Mouse (Mus musculus) left cerebral cortex, postnatal 25 days (tissue): ENCODE measurements at regions not wholly inside any gene's neighbourhood (a gene's known extent, or its start where the extent isn't known, plus 50 kb on each side); places are given as distances from the start of the nearest gene placed in this dataset.
"Not testable (repeated sequence)": the region's sequence is repeated elsewhere in the genome, so short reads cannot be mapped to it uniquely, and the experiment has no call there.

Experiments
- DNase-seq, 2 experiments: peaks; one replicate each; pipeline ENCODE4 v3.0.0; 2022; ENCODE audit warnings: low spot score in 2 of 2, mixed read lengths in 1 of 2
- intact Hi-C: fragments of 180-260 bp; cut with DNase I; formaldehyde crosslinking; loops from one replicate; pipeline ENCODE4 v1.15.1; 2025

DNA sequence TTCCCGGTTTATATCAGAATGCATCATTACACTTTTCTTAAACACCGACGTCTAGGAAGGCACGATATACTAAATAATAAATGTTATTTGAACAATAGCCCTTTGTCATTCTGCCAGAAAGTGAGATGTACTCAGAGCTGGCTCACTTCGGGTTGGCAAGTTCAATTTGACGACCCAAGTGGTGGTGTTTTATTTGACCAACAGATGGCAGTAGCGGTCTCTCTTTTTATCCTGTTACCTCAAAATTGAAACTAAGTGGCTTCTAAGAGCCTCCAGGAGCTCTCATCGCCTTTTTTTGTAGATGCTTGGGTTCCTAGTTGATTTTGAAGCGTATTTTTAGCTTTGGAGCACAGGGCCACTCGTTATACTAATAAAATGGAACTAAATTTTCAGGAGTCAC is 66.7 kb upstream of the Chmp2b start:
- DNase-seq, result peak; percentile 62 to 82
- intact Hi-C loops, result loop anchor here (2.0 kb wide), 2 partner anchors 378 to 386 kb away; no protein-coding TSS in a partner anchor

DNA sequence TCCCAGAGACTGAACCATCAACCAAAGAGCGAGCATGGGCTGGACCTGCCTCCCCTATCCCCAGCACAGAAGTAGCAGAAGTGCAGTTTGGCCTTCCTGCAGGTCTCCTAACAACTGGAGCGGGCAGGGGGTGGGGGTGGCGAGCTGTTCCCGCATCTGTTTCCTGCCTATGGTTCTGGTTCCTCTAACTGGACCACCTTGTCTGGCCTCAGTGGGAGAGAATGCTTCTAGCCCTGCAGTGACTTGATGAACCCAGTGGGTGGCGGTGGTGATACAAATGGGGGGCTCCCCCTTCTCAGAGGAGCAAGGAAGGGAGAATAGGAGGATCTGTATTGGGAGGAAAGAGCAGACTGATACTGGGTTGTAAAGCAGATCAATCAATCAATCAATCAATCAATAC is 69.2 kb upstream of the Chmp2b start:
- DNase-seq, result no peak
- intact Hi-C loops, result no loop called here

DNA sequence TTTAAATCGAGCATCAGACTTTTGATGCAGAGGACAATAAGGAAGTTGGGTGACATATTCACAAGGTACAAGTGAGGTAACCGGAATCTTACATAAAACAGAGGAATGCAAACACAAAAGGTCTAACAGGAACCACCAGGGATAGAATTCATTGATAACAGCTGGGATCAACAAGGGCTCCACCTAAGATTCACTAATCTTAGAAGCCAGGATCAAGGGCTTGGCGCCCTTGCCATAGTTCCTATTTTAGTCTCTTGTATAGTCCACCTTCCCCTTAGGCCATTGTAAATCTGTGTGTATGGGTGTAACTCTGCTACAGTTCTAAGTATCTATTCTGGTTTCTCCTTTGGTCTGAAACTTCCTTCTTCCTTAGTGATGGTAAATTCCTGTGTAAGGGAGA is 84.2 kb upstream of the Chmp2b start:
- DNase-seq, intact Hi-C loops: not testable (repeated sequence)

DNA sequence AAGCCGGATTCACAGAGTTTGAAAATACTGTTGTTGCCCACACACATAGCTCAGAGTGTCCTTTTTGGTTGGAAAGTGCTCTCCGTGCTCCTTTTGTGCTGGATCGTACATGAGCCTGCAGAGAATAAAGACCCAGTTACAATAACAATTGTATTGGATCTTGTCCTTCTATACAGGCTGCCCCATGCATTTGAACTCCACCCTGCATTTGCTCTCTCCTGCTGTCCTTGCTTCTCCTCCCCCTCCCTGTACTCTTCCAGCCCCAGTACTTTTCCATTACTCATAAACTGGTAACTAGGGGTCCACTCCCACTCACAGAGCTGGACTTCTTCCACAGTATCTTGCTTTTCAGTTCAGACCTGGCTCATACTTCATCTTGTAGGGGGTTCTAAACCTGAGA is 86.5 kb upstream of the Chmp2b start:
- intact Hi-C loops, result no loop called here
- no peak for DNase-seq

DNA sequence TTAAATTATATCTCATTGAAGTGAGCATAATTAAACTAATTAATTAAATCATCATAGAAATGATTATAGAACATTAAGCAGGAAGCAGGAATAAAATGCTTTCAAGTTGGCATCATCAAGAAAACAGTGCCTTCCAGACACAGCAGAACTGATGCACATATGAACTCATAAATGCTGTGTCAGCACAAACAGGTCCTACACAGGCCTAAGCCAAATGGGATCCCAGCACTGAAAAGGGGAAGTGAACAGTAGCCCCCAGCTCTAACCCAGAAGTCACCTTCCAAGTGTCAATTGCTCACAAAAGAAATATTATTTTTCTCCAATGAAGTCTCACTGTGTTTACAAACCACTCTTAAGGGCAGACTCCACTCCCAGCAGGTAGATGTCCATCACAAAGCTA is 93.0 kb upstream of the Chmp2b start:
- intact Hi-C loops, result no loop called here
- DNase-seq, result no peak

DNA sequence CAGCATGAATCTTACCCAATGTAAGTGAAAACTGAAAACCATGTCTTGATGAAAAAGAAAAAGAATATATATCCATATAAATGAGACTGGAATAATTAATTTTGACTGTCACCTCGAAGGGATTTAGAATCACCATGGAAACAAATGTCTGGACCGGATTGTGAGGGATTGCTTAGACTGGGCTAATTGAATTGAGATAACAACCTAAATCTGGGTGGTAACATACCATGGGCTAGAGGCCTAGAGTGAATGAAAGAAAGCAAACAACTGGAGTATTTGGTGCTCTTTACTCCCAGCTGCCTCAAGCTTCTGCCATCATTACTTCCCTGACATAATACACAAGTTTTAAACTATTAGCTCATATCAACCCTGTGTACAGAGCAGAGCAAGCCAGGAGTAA is 95.3 kb upstream of the Chmp2b start:
- DNase-seq, result no peak
- intact Hi-C loops, result no loop called here

DNA sequence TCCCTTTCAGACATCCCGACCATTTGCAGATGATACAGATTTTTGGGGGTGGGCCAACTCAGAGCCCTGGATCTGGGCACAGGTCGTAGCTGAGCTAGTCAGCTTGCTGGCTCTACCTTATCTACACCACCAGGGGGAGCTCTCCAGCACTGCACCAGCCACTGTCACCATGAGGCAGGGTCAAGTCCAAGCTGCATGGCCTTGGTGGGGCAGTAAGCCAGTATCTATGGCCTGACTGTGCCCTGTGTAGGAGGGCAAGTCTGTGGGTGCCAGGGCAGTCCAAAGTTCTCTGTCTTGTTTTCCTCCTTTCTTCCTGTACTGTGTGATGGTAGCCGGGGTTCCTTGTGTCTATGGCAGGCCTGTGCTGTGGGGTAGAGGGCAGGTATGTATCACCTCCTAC is 102.3 kb upstream of the Chmp2b start:
- intact Hi-C loops, result no loop called here
- no peak for DNase-seq

DNA sequence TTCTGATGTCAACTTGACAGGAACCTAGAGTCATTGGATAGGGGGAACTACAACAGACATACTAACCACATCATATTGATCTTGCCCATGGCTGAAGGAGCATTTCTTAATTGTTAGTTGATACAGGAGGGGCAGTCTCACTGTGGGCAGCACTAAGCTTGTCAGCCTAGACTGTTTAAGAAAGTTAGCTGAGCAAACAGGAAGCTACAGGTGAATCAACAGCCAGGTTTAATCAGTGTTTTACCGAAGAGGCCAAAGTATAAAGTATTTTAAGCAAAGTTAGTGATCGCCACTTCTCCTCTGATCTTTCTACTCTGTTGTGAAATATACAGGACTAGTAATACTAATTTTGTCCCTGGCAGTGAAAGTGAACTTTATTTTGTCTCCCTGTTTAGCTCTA is 109.6 kb upstream of the Chmp2b start:
- DNase-seq, result no peak
- intact Hi-C loops, result no loop called here

DNA sequence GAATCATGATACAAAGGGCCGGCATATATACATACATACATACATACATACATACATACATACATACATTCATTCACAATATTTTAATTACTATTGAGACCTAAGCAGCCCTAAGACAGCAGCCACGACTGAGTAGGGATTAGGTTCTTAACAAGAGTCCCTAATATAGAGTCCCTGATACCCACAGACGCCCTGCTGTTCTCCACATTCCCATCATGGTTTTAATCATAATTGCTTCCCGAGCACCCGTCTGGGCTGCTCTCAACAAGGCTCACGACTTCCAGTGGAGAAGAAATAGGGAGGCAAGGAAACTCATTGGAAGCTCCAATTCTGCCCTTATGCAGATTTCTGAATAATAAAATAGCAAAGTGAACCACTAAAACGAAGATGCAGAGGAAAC is 120.6 kb upstream of the Chmp2b start:
- DNase-seq, result no peak
- intact Hi-C loops, result no loop called here

DNA sequence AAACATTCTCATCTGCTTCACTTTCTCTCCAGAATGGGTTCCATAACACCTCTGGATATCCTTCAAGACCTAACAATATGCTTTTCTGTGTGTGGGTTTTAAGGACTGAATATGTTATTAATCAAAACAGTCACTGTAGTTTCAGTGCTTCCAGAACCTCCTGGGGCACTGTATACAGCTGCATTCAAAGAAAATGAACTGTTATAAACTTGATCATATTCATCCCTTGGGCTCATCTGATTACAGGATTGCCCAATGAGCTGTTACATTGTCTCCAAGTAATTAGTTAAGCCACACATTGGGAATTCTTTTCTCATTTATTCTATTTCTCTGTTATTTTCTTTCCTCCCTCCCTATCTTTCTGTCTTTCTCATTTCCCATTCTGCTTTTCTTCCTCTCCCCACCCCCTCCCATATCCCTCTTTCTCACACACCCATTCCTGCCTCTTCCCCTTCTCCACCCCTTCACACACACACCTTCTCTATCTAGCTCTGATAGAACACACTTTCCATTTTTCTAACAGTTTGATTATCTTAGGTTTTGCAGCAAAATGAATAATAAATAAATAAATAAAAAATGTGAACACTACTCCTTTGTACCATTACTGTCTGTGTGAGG is 121.3 kb upstream of the Chmp2b start:
- DNase-seq, result no peak

DNA sequence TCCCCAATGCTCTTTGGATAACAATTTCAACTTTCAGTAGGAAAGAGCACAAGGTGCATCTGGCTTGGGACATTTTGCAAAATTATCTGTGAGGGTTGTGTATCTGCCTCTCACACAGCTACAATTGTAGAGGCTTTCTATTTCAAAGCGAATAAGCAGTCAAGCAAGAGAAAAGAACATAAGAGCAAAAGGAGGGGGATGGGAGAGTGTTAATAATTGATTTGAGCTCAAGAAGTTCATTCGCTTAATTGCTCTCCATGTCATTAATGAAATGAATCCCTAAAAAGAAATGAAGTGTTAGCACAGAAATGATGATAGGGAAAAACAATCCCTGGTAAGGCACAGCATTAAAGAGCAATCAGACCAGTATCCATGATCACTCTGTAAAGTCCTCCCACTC is 121.4 kb upstream of the Vgll3 start:
- intact Hi-C loops, result no loop called here
- DNase-seq, result no peak

More for the DNA sequence above, 121.3 kb upstream of the Chmp2b start:
- intact Hi-C loops, result no loop called here

DNA sequence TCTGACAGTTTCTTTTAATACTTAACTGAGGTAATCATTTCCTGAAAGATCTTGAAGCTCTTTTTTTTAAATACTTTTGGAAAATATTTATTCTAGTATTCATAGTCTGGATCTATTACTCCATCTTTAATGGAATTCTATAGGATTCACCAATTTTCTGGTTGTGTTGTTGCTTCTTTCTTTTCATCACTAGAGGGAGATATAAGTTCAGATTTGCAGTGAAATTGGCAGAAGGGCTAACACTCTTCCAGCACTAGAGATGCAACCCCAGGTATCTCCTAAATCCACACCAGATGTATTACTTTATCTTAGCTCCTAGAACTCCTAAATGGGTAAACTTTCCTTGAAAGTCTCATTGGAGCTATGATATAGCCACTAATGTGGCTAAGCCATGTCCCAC is 99.4 kb upstream of the Vgll3 start:
- intact Hi-C loops, result loop anchor here (2.0 kb wide), 1 partner anchor 299 kb away; no protein-coding TSS in a partner anchor

DNA sequence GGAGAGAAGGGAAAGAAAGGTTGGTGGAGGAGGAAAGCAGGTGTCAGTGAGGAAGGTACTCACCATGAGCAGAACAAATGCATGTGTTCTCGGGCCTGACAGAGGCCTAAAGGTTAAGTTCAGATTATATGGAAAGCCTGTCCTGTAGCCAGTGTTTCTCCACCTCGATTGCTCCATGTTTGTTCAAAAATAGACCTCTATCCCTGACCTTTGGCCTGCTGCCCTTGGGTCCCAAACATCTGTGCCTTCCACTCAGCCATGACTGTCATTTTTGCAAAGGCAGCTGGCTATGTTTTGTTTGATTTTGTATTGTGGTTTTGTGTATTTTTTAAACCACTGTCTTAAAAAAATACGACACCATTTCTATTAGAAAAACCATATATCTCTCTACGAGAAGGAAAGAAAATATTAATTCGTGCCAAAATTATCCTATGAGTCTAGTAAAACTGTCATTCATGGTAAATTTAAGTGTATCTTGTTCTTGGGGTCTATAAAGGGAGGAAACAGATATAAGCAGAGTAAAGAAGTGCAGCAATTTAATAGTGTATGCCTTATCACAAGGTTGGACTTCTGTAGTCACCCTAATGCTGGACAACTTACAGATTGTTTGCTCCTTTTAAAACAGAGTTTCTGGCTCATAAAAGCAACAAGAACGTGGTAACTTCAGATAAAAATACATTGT is 96.1 kb upstream of the Vgll3 start:
- intact Hi-C loops, result no loop called here

More for the DNA sequence above, 99.4 kb upstream of the Vgll3 start:
- DNase-seq, result no peak

DNA sequence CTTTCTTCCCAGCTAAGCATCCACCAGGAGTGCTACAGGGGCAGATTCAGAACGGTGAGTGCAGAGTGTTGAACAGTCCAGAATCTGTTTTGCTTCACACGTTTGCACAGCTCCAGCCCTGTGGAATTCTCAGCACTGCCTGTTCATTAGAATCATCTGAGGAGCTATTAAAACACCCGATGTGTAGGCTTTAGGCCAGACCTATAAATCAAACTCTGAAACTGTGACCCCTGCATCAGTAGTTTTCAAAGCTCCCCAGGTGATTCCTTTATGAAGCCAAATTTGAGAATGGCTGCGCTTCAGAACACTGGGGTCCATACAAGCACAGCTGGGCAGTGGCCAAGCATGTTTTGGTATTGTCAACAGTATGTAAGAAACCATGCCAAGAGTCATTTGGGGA is 94.1 kb upstream of the Vgll3 start:
- DNase-seq, result no peak
- intact Hi-C loops, result no loop called here

More for the DNA sequence above, 96.1 kb upstream of the Vgll3 start:
- DNase-seq, result no peak

DNA sequence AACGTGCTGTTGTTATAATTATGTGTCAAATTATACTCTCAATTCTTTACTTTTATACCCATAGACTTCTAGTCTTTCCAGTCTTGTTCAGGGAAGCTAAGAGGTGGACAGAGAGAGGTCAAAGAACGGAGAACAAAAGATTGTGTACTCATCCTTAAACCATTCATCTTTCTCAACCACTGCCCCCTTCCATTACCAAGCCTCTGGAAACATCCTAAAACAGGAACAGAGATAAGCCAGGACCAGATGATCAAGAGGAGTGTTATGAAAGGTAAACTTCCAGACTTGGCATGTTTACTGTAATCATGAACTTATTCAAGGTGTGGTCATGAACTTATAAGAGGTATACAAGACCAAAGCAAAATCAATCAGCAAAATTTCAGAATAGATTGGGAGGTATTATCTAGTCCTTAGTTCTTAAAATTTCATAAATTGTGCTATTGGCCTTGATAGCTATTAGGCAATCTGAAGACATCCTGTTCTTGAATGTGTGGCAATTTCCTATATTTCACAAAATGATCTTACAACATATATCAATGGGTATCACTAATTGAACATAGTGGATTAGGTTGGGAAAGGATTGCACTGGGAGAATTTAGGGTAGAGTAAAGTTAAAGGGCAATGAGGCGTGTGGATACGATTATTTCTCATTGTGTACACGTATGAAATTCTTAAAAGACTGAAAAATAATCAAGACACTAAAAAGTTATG is 89.3 kb upstream of the Vgll3 start:
- intact Hi-C loops, result no loop called here
- no peak for DNase-seq

DNA sequence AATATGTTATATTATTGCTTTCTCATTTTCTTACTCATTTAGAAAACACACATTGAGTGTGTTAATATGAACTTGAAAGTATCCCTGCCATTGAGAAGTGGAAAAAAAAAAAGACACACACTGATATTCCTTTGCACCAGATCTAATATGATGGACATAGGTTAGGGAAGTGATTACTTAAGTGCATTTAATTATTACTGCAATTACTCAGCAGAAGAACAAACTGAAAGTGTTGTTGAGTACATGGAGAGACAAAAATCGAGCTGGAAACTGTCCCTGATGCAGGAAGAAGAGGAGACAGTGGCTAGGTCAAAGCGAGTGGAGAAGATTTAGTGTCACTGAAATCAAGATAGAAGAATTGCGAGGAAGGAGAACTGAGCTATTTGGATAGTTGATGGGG is 88.8 kb upstream of the Vgll3 start:
- DNase-seq, result no peak
- intact Hi-C loops, result no loop called here

DNA sequence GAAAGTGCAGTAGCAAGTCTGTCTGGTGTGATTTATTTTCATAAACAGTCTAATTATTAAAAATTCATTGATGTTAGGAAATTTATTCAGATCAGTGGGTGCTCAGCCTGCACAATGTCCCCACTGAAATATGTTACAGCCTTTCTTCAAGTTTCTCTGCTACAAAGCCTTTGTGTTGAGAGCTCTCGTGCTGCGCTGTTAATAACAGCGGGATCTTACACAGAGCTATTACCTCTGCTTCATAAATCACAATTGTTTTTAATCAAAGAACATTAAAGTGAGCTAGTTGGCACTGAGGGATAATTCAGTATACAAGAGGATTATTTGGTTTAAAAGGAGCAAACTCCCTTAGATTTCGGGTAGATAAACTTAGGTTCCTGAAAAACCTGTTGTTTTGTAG is 85.7 kb upstream of the Vgll3 start:
- DNase-seq, result no peak
- intact Hi-C loops, result no loop called here

DNA sequence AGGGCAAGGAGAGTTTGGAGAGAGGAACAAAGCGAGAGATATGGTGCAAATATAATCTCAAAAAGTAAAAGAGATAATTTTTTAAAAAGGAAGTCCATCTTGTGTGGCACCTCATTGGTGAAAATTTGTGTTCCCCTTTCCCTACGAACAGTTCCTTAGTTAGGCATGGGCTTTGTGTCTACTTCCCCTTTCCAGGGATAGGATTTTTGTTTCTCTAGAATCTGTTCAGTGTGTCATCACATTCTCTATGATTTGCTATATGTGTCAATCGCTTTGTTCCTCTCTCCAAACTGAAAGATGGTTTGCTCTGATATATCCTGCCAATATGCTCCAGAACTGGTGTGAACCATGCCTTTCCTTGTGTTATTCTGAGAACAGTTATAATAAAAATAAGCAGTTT is 75.4 kb upstream of the Vgll3 start:
- intact Hi-C loops, result no loop called here
- DNase-seq, result no peak

DNA sequence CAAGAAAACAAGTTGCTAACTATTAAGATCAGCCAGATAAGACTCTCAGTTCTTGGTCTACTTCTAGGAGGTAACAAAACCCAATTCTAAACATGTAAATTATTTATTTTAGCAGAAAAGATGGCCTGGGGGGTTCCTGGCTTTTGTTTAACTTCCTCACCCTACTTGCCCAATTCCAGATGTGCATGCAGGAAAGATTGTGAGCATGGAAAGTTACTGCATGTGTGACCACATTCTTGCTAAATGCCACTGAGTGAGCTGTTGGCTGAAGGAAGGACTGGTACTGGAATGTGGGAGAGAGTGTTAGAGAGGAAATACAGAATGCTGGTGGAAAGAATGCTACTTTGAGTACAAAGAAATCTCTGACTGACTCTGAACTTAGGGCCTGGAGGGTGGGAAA is 72.1 kb upstream of the Vgll3 start:
- intact Hi-C loops, result no loop called here
- no peak for DNase-seq

DNA sequence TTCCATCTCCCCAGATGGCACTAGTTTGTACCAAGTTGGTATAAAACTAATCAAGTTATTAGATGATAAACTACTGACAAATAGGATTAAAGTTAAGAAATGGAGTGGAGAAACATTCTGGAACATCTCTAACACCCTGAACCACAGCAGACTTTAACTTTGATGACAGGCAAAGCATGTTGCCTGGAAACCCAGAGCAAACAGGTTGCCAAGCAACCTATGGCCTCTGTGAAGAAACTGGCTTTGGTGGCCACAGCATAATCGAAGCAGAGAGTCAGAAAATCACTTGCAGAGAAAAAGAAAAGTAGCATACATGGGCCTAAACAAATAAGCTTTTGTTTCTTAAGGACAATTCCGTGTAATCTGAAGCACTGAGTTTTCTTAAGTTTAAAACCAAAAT is 59.4 kb upstream of the Vgll3 start:
- no peak for DNase-seq
- intact Hi-C loops, result no loop called here
